Mouse (Mus musculus) bone marrow, adult 2 months (tissue): ENCODE measurements at regions not wholly inside any gene's neighbourhood (a gene's known extent, or its start where the extent isn't known, plus 50 kb on each side); places are given as distances from the start of the nearest gene placed in this dataset.
A peak's percentile ranks its signal among the peaks of the same experiment; 100 is the strongest.

Experiments used
- H3K27ac ChIP-seq: fragments of 200-500 bp; 2 replicates; pipeline ENCODE4 v1.5.1; 2012; ENCODE audit warnings: low read depth, mild to moderate bottlenecking, control low read depth, inconsistent platforms, low read length; ENCODE audit not compliant: control insufficient read depth, poor library complexity, insufficient read depth
- H3K4me1 ChIP-seq: fragments of 200-500 bp; 2 replicates; pipeline ENCODE4 v1.6.1; 2011; ENCODE audit warnings: low read length; ENCODE audit not compliant: control insufficient read depth, insufficient read depth
- H3K4me3 ChIP-seq: fragments of 200-500 bp; replicated peaks from 2 replicates; pipeline ENCODE3; 2011; ENCODE audit warnings: mild to moderate bottlenecking, low read depth, low read length, control low read depth; ENCODE audit not compliant: control insufficient read depth
- CTCF ChIP-seq: fragments of 200-500 bp; IDR thresholded peaks from 2 replicates; pipeline ENCODE4 v1.5.1; 2011; ENCODE audit warnings: low read length, control low read depth; ENCODE audit not compliant: control insufficient read depth, insufficient read depth
- POLR2A ChIP-seq: fragments of 200-500 bp; IDR thresholded peaks from 2 replicates; pipeline ENCODE4 v1.6.1; 2011; ENCODE audit warnings: low read depth, mild to moderate bottlenecking, control low read depth, low read length, borderline replicate concordance; ENCODE audit not compliant: control insufficient read depth
- WGBS: fragments of 180-500 bp; shearing (Covaris S2); methylation state at CpG from one replicate; pipeline ENCODE4 v1.1.7; 2018; 5-methylcytosine and 5-hydroxymethylcytosine counted together

DNA sequence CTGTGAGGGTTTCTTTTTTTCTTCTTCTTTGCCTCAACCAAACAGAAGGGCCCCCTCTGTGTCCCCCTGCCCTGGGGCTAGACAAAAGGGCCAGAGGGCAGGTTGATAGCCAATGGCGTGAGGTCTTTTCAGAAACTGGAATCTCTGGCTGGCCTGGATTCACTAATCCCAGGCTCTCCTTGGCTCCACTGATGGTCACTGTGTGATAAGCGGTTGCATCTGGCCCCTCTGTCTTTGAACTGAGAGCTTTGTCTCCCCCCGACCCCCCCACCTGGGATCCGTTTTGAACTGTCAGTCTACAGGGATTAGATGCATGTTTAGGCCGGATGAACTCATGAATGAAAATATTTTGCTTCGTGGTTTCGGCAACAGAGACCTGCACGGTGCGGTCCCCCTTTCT is 112.6 kb upstream of the Pitx1 start:
- H3K27ac ChIP-seq = no peak overlapping the region
- H3K4me3 ChIP-seq = no peak overlapping the region
- 77% methylated on average over 9 of the region's 9 CpGs for WGBS
- TF ChIP-seq POLR2A (no peak), CTCF (no peak)
- no peaks in the 10 kb centered on the region; the same call in 1 of the 2 replicates for H3K4me1 ChIP-seq

DNA sequence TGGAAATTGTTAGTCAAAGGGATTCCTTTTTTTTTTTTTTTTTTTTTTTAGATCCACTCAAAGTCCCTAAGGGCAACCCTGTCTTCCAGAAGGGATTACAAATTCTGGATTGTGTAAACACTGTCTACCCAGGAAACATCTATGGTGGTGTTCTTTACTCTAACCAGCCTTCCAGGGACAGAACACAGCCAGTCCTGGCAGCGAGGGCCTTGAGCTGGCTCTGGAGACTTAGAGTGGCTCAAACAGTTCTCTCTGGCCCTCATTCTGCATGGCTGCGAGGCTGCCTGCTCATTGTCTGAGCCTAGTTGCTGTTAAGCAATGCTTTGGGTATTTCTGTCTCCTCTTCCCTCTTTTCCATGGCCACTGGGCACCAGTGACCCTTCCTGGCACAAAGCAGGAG is 112.2 kb upstream of the Pitx1 start:
- 56% methylated on average over 2 of the region's 2 CpGs for WGBS
- no peak for TF ChIP-seq POLR2A
- TF ChIP-seq CTCF = no peak
- H3K4me1 ChIP-seq = no peaks in the 10 kb centered on the region; the same call in 1 of the 2 replicates
- H3K4me3 ChIP-seq = no peak overlapping the region
- no peak overlapping the region for H3K27ac ChIP-seq

DNA sequence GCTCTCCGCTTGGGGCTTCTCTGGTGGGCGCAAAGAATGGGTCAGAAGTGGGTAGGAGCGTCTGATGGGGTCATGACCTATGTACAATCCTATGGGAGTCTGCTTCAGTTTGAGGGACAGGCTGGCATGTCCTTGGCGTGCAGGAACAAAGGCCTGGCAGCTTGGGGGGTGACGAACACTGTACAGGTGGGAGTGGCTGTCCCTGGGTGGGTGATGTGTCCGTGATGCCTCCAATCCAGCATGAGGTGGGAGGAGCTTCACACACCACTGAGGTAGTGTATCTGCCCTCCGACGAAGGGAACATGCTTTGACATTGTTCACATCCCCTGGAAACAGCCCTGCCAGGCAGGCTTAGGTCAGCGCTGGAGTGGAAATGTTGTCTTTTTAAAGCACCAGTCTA is 101.4 kb upstream of the Pitx1 start:
- 78% methylated on average over 9 of the region's 9 CpGs for WGBS
- peak overlapping the region; percentile 45 for H3K27ac ChIP-seq
- no peak for TF ChIP-seq CTCF
- no peak overlapping the region for H3K4me3 ChIP-seq
- H3K4me1 ChIP-seq = peaks cover 13% of the 10 kb centered on the region

DNA sequence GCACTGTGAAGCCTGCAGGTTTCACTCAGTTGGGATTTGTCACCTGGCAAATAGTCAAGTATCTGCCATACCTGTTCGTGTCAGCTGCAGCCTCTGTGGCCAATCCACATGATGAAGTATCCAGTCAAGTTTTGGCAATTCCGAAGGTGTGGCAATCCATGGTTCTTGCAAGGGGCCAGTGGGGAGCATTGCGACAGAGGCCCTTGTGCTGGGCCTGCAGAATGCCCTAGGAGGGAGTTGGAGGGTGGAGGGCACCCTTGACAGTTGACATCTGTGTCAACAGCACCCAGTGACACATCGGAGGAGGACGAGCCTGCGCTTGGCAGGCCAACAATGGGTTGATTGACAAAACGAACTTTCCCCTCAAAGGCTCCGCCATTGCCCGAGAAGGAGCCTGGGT is 101.0 kb upstream of the Pitx1 start:
- peaks cover 13% of the 10 kb centered on the region for H3K4me1 ChIP-seq
- 56% methylated on average over 9 of the region's 9 CpGs for WGBS
- TF ChIP-seq CTCF (no peak), POLR2A (no peak)
- no peak overlapping the region for H3K4me3 ChIP-seq
- H3K27ac ChIP-seq = peak overlapping the region; percentile 45

DNA sequence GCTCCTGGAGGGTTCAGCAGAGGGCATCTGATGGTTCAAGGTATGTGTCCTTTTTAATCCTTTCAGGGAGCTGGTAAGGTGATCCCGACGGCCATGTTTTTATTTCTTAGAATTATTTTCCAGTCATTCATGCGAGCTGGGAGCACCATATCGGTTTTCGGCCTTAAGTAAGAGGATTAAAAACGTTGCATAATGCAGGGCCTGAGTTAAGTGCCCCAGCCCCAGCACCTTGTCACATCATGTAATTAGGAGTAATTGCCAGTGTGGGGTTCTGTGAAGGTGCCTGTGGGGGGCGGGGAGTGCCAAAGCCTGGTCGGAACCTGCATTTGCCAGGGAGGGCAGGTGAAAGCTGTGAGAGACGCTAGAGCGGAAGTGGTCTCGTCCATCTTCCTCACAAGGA is 94.6 kb upstream of the Pitx1 start:
- TF ChIP-seq POLR2A (no peak), CTCF (no peak)
- H3K4me3 ChIP-seq = no peak overlapping the region
- WGBS = 85% methylated on average over 11 of the region's 11 CpGs
- peaks cover 5% of the 10 kb centered on the region for H3K4me1 ChIP-seq
- H3K27ac ChIP-seq = no peak overlapping the region

DNA sequence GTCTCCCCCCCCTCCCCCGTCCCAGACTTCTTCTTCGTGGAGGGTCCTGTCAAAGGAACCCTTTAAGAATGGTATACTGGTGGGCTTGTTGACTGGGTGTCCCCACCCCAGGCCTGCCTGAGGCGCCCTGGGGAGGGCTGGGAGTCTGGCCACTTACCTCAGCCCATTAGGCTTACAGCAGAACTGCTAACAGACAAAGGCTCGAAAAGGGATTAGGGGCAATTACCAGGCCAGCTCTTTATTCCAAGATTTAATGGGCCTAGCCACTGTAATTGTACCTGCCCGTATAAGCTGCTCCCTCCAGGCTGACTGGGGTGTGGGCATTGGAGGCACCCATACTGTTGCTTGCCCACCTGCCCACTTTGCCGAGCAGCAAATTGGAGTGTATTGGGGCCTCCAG is 93.8 kb upstream of the Pitx1 start:
- Histone ChIP-seq H3K4me1 (peaks cover 5% of the 10 kb centered on the region), H3K27ac (no peak overlapping the region), H3K4me3 (no peak overlapping the region)
- 81% methylated on average over 6 of the region's 6 CpGs for WGBS
- TF ChIP-seq CTCF = no peak
- no peak for TF ChIP-seq POLR2A

DNA sequence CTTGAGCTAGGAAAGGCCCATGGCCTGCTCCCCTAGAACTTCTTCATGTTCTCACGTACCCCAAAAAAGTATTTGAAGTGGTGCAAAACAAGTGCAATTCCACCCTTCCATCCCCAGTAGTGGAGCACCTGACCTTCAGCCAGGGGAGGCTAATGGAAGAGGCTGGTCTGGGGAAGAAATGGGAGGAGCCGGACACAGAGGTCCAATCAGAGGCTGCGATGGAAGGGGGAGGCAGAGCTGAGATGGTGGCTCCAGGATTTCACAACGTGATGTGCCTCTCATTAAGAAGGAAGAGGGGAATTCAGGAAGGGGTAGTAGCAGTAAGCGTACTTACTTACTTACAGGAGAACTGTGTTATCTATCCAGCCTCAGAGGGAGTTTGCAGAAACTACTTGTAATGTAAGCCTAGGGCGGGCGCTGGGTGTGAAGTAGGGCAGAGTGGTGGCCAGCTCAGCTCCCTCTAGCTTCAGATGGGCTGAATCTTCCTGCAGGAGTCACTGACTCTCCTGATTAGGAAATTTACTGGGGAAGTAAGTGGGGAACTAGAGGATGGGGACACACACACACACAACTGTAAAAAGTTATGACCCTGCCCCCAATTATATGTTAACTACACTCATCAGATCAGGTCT is 87.6 kb upstream of the Pitx1 start:
- 22% methylated on average over 7 of the region's 7 CpGs for WGBS
- no peak overlapping the region for H3K27ac ChIP-seq
- TF ChIP-seq POLR2A = no peak
- peaks cover 3% of the 10 kb centered on the region for H3K4me1 ChIP-seq
- H3K4me3 ChIP-seq = no peak overlapping the region

DNA sequence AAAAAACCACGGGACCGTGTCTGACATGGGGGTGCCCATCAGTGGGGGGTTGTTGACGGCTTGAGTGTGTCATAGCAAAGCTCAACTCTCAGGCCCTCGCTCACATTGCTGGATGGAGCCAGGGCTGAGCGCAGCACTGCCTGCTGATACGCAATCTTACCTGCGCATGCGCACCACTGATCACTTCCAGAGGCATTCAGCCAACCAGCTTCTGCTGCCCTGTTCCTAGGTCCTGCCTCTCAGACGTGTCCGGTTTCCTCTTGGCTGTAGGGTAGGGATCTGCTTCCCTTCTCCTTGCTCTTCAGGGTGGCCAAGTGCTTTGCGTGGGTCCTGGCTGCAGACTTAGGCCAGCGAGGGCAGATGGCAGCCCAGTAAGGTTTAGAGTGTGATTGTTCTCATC is 81.3 kb upstream of the Pitx1 start:
- 85% methylated on average over 12 of the region's 12 CpGs for WGBS
- TF ChIP-seq CTCF = no peak
- TF ChIP-seq POLR2A = no peak
- Histone ChIP-seq H3K4me3 (no peak overlapping the region), H3K4me1 (no peaks in the 10 kb centered on the region; the same call in 1 of the 2 replicates), H3K27ac (no peak overlapping the region)

DNA sequence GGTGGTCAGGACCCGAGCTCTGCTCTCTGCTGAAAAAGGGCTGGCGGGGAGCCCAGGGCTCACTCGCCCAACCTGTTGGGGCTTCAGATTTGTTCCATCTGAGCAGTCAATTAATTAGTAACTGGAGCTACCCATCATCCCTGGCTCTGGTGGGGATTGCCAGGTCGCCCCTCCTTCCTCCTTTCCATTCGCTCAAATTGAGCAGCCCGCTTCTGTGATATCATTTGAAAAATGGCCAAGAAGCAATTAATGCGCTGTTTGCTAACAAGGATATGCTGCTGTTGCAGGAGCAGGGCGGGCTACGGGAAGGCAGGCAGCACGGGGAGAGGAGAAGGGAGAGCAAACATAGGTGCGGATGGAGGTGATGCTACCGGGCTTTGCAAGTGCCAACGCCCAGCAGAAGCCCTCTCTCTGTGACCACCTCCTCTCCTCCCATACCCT is 76.3 kb upstream of the Pitx1 start:
- Histone ChIP-seq H3K27ac (no peak overlapping the region), H3K4me1 (no peaks in the 10 kb centered on the region), H3K4me3 (no peak overlapping the region)
- WGBS = 71% methylated on average over 13 of the region's 13 CpGs
- TF ChIP-seq POLR2A = no peak
- no peak for TF ChIP-seq CTCF
